Mouse (Mus musculus) brain, embryonic 14.5 days (tissue): ENCODE data around the gene Slc30a9.

Experiments
- CTCF ChIP-seq: fragments of 200-500 bp; IDR thresholded peaks from 2 replicates; pipeline ENCODE4 v1.5.1; 2012; ENCODE audit warnings: inconsistent platforms, mild to moderate bottlenecking, moderate library complexity, borderline replicate concordance; ENCODE audit not compliant: insufficient read depth, insufficient read length; ENCODE audit errors: extremely low read depth
- POLR2A ChIP-seq: fragments of 200-500 bp; IDR thresholded peaks from 2 replicates; pipeline ENCODE4 v1.6.1; 2012; ENCODE audit warnings: mild to moderate bottlenecking, inconsistent platforms, borderline replicate concordance; ENCODE audit not compliant: poor library complexity, insufficient read depth, insufficient read length, severe bottlenecking; ENCODE audit errors: extremely low read depth

GRCm38 (mm10) chr5:67260159-67260530 is 46.6 kb upstream of the Slc30a9 start:
- TF ChIP-seq CTCF (no peak), POLR2A (no peak)
